Mouse (Mus musculus): ENCODE results near the gene Cc2d2b. TPM values are rescaled to one million over a fixed set of nuclear protein-coding genes. Genes with fewer than 3 reads are reported as not detected.
A peak's percentile ranks its signal among the peaks of the same experiment; 100 is the strongest.

Gene Cc2d2b
- total RNA-seq, 2 experiments from 2014 or later: not detected

- no peak for DNase-seq
These were observed 11.5 kb downstream of the Cc2d2b start for GRCm38 (mm10) chr19:40760071-40760470.

DNA sequence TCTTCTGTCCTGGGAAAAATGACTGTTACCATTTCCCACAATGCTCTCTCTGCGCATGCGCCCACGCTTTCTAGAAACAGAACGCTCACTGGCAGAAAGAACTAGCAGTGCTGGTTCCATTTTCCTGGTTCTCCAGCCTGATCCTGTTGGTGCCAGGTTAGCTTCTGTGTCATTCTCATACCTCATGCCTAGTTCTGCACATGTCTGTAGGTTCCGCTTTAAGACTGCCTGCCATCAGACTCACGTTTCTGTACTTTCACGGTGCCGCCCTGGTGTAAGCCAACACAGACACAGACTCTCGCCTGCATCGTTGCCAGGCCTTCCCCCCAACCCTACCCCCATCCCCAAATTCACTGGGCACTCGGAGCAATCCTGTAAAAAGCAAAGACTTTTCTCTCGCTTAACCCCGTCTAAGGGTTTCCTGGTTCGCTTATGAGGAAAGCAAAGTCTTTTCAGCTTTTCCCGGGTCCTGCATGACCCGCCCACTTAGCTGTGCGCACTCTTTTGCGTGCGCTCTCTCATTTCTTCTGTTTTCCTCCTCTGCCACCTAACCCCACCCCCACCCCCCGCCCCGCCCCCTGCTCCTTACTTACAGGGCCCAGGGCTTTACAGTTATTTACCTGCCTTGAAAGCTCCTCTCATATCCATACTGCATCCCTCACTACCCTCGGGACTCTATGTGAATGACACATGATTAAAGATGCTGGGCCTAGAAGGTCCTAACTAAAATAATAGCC is 13.6 kb downstream of the Cc2d2b start:
- DNase-seq: no peak

GRCm38 (mm10) chr19:40767189-40767588 is 18.6 kb downstream of the Cc2d2b start:
- no peak for DNase-seq

DNA sequence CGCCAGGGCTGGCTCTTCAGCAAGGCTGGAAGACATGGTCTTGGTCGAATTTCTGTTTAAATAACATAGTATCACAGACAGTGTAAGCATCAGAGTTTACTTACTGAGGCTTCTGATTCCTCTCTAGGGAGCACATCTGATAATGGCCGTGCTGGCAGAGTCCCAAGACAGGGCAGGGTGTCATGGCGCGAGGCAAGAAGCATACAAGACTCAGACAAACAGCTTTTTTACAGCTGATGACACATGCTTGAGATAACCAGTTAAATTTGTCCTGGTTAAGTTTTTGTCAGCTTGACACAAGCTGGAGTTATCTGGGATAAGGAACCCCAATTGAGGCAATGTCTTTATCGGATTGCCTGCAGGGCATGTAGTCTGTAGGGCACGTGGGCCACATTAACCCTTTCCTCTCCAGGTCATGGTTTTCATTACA is 20.8 kb downstream of the Cc2d2b start:
- no peak for DNase-seq

DNA sequence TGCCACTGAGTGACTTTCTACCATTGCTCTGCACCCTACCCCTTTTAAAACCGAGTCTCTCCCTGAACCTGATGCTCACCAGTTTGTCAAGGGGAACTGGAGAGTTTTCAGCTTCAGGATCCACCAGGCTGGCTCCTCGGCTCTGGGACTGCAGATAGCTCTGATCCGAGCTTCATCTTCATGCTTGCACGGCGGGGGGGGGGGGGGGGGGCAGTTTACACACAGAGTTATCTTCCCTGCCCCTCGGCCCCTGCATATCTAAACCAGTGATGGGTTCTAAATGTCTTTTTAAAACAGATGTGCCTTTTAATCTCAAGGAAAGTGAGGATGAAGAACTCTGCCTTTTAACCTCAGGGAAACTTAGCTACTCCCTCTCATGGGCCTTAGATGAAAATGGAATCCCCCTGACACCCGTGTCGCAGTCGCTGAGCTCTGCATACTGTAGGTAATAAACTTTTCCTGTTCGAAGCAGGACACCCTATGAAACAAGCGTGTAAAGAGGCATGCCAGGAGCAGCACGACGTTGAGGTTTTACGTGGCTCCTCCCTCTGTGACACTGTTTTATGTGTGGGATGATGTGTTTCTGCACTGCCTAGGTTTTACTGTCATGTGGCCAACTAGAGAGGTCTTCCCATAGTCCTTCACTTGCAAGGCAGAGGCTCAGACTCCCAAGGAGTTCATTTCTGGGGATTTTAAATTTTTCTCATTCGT is 39.6 kb downstream of the Cc2d2b start:
- no peak for DNase-seq

GRCm38 (mm10) chr19:40788715-40789084 is 40.1 kb downstream of the Cc2d2b start:
- DNase-seq: no peak

GRCm38 (mm10) chr19:40805176-40805737 is 56.7 kb downstream of the Cc2d2b start:
- DNase-seq: no peak

- no peak for DNase-seq
These were observed 61.3 kb downstream of the Cc2d2b start for GRCm38 (mm10) chr19:40809858-40810257.

DNA sequence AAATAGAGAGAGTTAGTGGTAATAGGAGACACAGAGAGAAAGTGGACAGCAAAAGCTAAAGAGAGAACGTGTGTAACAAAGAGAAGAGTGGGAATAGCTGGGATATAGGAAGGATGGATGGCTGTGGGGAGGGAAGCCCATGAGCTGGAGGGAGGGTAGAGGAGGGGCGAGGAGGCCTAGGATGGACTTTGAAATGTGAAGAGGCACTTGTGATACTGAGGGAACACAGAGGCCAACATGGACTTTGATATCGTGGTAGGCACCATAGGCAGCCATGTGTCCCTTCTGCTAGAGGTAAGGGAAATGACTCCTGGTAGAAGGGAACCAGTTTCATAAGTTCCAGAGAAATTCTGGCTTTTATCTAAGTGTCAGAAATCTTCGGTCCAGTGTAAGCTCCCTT is 63.3 kb downstream of the Cc2d2b start:
- no peak for DNase-seq

DNA sequence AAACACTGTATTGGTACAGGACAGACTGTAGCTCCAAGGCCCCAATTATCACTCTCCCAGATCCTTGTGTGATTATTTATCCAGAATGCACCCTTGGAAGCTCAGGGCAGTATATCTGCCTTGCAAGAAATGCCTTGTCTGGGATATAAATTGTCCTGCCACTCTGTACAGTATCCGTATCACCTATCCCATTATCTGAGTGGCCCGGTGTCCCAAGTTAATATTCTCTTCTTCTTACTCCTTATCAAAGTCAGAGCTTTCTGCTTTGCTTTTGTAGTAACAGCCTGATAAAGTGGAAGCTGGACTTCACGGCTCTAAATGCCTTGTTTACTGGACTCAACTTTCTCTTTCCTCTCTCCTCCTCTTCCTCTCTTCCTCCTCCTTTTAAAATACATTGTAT is 64.2 kb downstream of the Cc2d2b start:
- no peak for DNase-seq

DNA sequence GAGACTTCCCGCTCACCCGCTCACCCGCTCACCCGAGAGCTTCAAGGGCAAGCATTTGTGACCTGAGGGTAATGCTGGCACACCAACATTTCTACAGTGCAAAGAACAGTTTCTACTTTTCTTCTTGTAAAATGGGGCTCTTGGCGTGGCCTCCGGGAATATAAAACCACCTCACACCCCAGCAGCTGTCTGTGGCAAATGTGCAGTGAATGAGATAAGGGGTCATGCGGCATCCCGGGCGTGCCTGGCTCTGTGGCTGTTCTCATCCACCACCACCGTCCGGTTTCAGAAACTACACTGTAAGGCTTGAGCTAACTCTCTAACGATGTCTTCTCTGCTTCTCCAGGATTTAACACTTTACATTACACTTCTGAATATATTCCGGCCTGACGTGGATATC is 64.8 kb downstream of the Cc2d2b start:
- no peak for DNase-seq

GRCm38 (mm10) chr19:40815645-40816183 is 67.2 kb downstream of the Cc2d2b start:
- no peak for DNase-seq

DNA sequence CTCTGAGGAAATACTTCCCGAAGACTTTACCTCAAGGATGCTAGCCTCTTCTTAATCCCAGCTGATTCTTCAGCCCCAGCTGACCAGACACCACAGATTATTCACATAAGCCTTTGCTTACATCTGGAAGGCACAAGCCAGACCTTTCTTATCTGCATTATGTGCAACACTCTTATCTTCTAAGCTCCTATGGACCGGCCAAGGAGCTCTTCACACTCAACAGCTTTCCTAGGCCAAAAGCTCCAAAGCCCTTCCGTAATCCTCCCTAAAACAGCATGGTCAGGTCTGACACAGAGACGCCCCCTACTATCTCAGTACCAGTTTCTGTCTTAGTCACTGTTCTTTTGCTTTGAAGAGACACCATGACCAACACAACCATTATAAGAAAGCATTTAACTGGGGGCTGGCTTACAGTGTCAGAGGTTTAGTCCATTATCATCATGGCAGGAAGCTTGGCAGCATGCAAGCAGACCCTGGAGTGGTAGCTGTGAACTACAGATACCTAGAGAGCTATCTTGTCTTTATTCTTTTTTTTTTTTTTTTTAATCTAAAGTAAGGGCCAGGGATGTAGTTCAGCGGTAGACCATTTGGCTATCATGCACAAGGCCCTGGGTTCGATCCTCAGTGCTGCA is 69.5 kb downstream of the Cc2d2b start:
- DNase-seq: no peak

DNA sequence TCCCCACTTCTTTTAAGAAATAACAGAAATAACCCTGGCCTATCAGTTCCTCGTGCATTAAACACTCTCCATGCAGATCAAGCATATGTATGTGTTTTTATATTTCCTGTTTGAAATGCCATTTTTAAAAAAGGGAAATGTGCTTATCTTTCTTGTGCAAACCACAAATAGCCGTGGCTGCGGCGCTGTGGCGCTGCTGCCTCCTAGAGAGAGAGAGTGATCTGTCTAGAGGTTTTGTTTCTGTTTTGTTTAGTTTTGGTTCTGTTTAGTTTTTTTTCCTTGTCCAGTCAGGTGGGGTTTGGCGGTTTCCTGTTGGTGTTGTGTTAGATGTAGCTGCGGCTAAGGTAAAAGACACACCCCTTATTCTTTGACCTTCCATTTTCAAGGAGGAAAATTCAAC is 70.2 kb downstream of the Cc2d2b start:
- DNase-seq: no peak

GRCm38 (mm10) chr19:40821306-40821825 is 72.8 kb downstream of the Cc2d2b start:
- no peak for DNase-seq

GRCm38 (mm10) chr19:40825636-40826035 is 77.1 kb downstream of the Cc2d2b start:
- no peak for DNase-seq

- no peak for DNase-seq
These were observed 78.2 kb downstream of the Cc2d2b start for GRCm38 (mm10) chr19:40826735-40827134.

DNA sequence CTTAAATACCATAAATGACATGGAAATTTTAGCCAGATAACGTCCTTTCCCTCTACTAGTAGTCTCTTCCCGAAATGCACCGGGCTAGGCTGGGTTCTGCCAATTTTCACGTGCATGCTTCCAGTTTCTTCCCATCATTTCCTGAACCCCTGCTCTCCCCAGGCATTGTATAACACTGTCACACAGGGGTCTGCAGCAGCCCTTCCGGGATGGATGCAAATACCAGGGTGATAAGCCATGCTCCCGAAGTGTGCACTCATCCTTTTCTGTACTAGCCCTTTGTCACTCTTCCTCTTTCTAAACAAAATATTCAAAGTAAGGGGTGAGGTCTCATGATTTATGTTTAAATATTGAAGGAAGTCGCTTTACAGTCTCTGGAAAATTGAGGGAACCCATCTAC is 81.6 kb downstream of the Cc2d2b start:
- no peak for DNase-seq

GRCm38 (mm10) chr19:40830703-40831415 is 82.3 kb downstream of the Cc2d2b start, which contains the start of gene Ccnj:
TSS of gene Ccnj (plus strand) at chr19:40831279.
- DNase-seq: peak; percentile 95

DNA sequence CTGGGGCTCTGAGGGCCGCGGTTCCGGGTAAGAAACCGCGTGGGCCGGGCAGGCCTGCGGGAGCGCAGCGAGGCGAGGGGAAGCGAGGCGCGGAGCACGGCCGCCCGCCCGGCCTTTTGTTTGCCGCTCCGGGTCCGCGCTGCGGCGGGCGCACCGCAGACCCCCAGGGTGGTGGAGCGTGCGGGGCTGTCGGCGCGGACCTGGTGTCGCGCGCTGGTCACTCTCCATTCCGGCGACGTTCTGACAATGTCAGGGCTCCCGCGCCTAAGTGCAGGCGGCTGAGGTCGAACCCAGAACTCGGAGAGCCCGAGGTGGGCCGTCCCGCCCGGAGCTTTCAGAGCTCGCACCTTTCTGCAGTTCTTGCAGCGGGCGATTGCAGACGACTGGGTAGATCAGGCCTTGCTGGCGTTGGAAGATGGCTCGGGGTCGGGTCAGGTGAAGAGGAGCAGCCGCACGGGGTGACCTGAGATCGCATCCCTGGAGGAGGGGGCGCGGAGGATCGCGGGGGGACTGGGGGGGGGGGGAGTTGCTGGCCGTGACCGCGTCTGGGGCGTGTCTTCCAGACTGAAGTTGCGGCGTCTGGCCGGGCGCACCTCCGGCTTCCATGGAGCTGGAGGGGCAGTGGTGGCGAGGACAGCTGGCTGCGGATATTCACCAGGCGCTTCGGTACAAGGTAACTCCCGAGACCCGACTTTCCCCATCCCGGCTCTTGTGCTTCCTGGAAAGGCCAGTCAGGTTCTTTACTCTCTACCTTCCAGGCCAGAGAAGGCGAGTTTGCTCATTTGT is 83.1 kb downstream of the Cc2d2b start:
- peak; percentile 13 for DNase-seq

DNA sequence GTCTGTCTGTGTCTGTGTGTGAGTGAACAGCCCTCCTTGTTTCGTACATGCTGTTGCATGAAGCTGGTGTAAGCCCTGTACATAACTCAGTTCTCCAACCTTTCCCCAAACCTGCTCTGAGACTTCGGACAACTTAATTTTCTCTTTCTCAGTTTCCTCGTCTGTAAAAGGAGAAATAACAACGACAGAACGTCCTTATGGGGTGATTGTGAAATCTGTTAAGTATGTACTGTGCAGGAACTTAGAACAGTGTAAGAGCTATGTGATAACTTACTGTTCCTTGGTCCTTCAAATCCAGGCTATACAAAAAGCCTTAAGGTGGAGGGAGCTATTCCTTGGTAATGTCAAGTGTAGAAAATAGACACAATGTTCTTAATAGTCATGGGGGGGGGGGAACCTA is 83.8 kb downstream of the Cc2d2b start:
- no peak for DNase-seq
